Mouse (Mus musculus) forebrain, embryonic 16.5 days (tissue): ENCODE results near the gene Ddx17. TPM values are rescaled to one million over a fixed set of nuclear protein-coding genes. Genes with fewer than 3 reads are reported as not detected.

ENCODE experiments used
- ATAC-seq: fragments of 200-750 bp; cut with Nextera tagmentation; 2 replicates; pipeline ENCODE4 v1.8.0; 2017; ENCODE audit warnings: mild to moderate bottlenecking, moderate library complexity
- H3K27ac ChIP-seq: fragments of 300-500 bp; sonication (generic); 2 replicates; pipeline ENCODE4 v1.5.1; 2014; ENCODE audit warnings: low read length, control low read depth
- H3K27me3 ChIP-seq: fragments of 300-500 bp; sonication (generic); replicated peaks from 2 replicates; pipeline ENCODE4 v1.6.1; 2014; ENCODE audit warnings: low read length; ENCODE audit not compliant: control insufficient read depth, insufficient read depth
- H3K36me3 ChIP-seq: fragments of 300-500 bp; sonication (generic); 2 replicates; pipeline ENCODE4 v1.6.1; 2014; ENCODE audit not compliant: control insufficient read depth, insufficient read depth
- H3K4me1 ChIP-seq: fragments of 300-500 bp; sonication (generic); replicated peaks from 2 replicates; pipeline ENCODE4 v1.6.1; 2014; ENCODE audit warnings: low read length; ENCODE audit not compliant: control insufficient read depth, insufficient read depth
- H3K4me2 ChIP-seq: fragments of 300-500 bp; sonication (generic); 2 replicates; pipeline ENCODE4 v1.6.1; 2014; ENCODE audit warnings: mild to moderate bottlenecking, low read length, control low read depth
- H3K4me3 ChIP-seq: fragments of 300-500 bp; sonication (generic); replicated peaks from 2 replicates; pipeline ENCODE4 v1.5.1; 2014; ENCODE audit warnings: mild to moderate bottlenecking, low read length, control low read depth
- H3K9ac ChIP-seq: fragments of 300-500 bp; sonication (generic); replicated peaks from 2 replicates; pipeline ENCODE4 v1.6.1; 2014; ENCODE audit warnings: low read depth, low read length, control low read depth
- H3K9me3 ChIP-seq: fragments of 300-500 bp; sonication (generic); 2 replicates; pipeline ENCODE4 v1.6.1; 2016; ENCODE audit warnings: low read length; ENCODE audit not compliant: control insufficient read depth
- WGBS: fragments of 180-500 bp; shearing (Covaris S2); extraction: QIAGEN DNeasy Blood & Tissue Kit; methylation state at CpG from one replicate; pipeline ENCODE4 v1.1.7; 2014; 5-methylcytosine and 5-hydroxymethylcytosine counted together
- microRNA-seq: library from miRNA; unstranded; fragments of <30 nt; microRNA quantifications from one replicate; pipeline ENCODE4, GENCODE M21; 2017
- polyA plus RNA-seq: library from polyadenylated mRNA; unstranded; fragments of >200 nt; fragmentation: Nextera tagmentation; extraction: Ambion mirVana; gene quantifications from 2 replicates; pipeline ENCODE4 v1.2.1, GENCODE M21; 2015

The Ddx17 gene
- polyA plus RNA-seq, 1 experiment from 2014 or later: 63.3 TPM

DNA sequence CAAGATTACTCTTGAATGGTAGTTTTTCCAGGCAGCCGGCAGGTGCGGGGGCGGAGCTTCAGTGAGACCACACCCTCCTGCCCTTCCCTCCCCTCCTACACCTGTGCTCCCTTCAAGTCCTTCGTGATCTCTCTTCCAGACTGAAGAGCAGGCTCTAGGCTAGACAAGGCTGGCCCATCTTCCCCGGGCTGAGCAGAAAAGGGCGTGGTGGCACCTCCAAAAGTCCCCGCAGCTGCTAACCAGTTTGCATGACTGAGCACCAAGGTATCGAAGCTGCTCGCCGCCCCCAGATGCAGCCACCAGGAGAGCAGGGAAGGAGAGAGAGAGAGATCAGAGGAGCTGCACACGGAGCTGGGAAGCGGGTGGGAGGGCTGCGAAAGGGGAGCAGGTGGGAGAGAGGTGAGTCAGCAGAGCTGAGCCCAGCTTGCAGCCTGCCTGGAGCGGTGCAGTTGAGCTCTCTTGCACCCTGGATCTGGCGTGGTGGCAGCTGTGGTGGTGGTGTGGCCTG lies 65.3 kb downstream of the Ddx17 start:
- H3K27ac ChIP-seq: no peak overlapping the region
- no peaks in the 10 kb centered on the region for H3K36me3 ChIP-seq
- no peaks in the 10 kb centered on the region for H3K9me3 ChIP-seq
- 8% methylated on average over 15 of the region's 15 CpGs for WGBS
- no peaks in the 10 kb centered on the region for H3K27me3 ChIP-seq
- ATAC-seq: no peak
- H3K4me2 ChIP-seq: no peak overlapping the region
- H3K4me1 ChIP-seq: no peaks in the 10 kb centered on the region
- no peak overlapping the region for H3K4me3 ChIP-seq
- H3K9ac ChIP-seq: no peak overlapping the region

Small RNA genes within 50 kb of the gene (microRNA-seq; reads per million reads assigned to microRNA genes)
- gene Gm27903: not detected

Other genes starting within 250 kb of the Ddx17 start
- 26.4 and 31.0 TPM in 2 replicates for gene Pla2g6, start 218.4 kb downstream of the Ddx17 start, polyA plus RNA-seq
- gene Maff, start 200.1 kb downstream of the Ddx17 start, polyA plus RNA-seq: 0.97 and 1.1 TPM in 2 replicates
- gene Tmem184b, start 143.2 kb downstream of the Ddx17 start, polyA plus RNA-seq: 43.4 and 44.0 TPM in 2 replicates
- 234 and 240 TPM in 2 replicates for gene Csnk1e, start 91.2 kb downstream of the Ddx17 start, polyA plus RNA-seq
- 0.11 and 0.43 TPM in 2 replicates for gene Kcnj4, start 41.5 kb downstream of the Ddx17 start, polyA plus RNA-seq
- gene Kdelr3, start 30.3 kb downstream of the Ddx17 start, polyA plus RNA-seq: 4.8 and 8.7 TPM in 2 replicates
- 0.84 and 0.94 TPM in 2 replicates for gene Dmc1, start 58.4 kb upstream of the Ddx17 start, polyA plus RNA-seq
- 3.9 and 4.5 TPM in 2 replicates for gene Fam227a, start 112.2 kb upstream of the Ddx17 start, polyA plus RNA-seq
- 116 and 117 TPM in 2 replicates for gene Cby1, start 112.5 kb upstream of the Ddx17 start, polyA plus RNA-seq
- gene Tomm22, start 124.1 kb upstream of the Ddx17 start, polyA plus RNA-seq: 249 and 262 TPM in 2 replicates
- gene Josd1, start 141.2 kb upstream of the Ddx17 start, polyA plus RNA-seq: 24.5 and 25.2 TPM in 2 replicates
- gene Gtpbp1, start 144.1 kb upstream of the Ddx17 start, polyA plus RNA-seq: 55.7 and 56.5 TPM in 2 replicates
- 8.9 and 9.9 TPM in 2 replicates for gene Sun2, start 195.8 kb upstream of the Ddx17 start, polyA plus RNA-seq
- gene Dnal4, start 231.1 kb upstream of the Ddx17 start, polyA plus RNA-seq: 87.9 and 89.5 TPM in 2 replicates